Mouse (Mus musculus): Measurements from ENCODE around the gene Milr1. TPM values are rescaled to one million over a fixed set of nuclear protein-coding genes. Genes with fewer than 3 reads are reported as not detected.

The Milr1 gene
- polyA plus RNA-seq, 1 experiment, result not detected

GRCm38 (mm10) chr11:106782841-106783764 lies 32.1 kb downstream of the Milr1 start:
- no peak for TF ChIP-seq GATA1 (IDR thresholded peaks at IDR 0.05; ENCODE audit: low read length)

DNA sequence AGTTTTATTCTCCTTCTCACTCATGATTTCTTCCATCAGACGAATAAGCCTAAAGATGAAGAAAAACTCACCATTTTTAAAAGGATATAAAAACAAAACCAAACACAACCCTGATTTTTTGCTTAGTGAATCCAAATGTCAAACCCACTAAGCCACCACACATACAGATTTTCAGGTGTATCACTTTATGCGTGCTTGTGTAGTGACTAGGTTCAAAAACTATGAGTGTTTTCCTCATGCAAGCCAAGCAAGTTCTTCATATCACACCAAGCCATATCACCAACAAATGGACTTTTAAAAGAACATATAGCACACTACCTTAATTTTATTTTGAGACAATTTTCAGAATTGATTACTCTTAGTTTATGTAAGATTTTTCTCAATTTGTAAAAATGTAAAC lies 33.5 kb downstream of the Milr1 start:
- no peak for TF ChIP-seq GATA1 (IDR thresholded peaks at IDR 0.05; ENCODE audit: low read length)

DNA sequence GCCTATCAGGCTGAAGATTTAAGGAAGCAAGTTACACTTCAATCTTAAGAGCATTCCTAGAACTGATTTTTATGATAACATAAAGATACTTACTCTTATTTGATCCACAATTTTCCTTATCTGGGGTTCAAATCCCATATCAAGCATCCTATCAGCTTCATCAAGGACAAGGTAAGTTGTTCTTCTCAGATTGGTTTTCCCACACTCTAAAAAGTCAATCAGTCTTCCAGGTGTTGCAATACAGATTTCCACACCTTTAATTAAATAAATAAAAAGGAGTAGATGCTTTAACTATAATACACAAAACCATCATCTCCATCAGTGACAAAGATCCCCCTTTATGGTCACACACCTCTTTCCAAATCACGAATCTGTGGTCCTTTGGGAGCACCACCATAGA lies 34.0 kb downstream of the Milr1 start:
- no peak for TF ChIP-seq GATA1 (IDR thresholded peaks at IDR 0.05; ENCODE audit: low read length)

- no peak for TF ChIP-seq GATA1 (IDR thresholded peaks at IDR 0.05; ENCODE audit: low read length)
These were observed 36.4 kb downstream of the Milr1 start for GRCm38 (mm10) chr11:106787131-106788025.

DNA sequence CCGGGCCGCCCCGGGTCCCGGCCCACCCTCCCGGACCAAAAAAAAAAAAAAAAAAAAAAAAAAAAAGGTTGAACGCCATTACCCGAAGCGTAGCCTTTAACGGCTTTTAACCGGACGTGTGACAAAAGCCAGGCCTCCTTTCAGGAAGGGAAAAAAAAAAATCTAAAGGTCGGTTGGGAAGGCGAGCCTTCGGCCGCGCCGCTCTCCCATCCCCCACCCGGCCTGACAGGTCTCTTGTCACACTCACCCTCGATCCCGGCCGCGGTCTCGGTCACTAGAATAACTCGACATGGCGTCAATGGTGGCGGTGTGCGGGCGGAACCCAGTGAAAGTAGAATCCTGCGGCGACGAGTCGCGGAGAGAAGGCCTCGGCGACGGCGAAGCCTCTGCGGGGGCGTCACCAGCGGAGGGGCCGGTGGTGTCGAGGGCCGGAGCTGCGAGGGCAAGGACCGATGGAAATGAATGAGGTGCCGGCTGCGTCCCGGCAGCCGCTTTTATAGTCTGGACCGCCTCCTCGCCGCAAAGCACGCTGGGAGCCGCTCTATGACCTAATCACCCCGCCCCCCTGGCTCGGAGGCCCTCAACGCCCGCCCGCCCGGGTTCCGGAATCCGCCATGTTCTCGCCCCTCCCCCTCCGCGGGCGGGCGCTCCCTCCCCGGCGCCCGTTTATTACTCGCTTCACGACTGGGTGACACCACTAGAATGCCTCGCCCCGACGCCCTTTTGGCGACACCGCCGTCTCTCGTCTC lies 37.2 kb downstream of the Milr1 start:
- TF ChIP-seq GATA1 (IDR thresholded peaks at IDR 0.05; ENCODE audit: low read length), result no peak

GRCm38 (mm10) chr11:106788775-106789459 lies 37.9 kb downstream of the Milr1 start, which contains the start of the genes Ddx5 and Cep95:
Gene Ddx5, minus strand, starts transcription at chr11:106789185.
Gene Cep95, plus strand, starts transcription at chr11:106789252.
- no peak for TF ChIP-seq GATA1 (IDR thresholded peaks at IDR 0.05; ENCODE audit: low read length)

GRCm38 (mm10) chr11:106789649-106790048 lies 38.6 kb downstream of the Milr1 start:
- no peak for TF ChIP-seq GATA1 (IDR thresholded peaks at IDR 0.05; ENCODE audit: low read length)

GRCm38 (mm10) chr11:106793846-106794245 lies 42.8 kb downstream of the Milr1 start:
- no peak for TF ChIP-seq GATA1 (IDR thresholded peaks at IDR 0.05; ENCODE audit: low read length)

- no peak for TF ChIP-seq GATA1 (IDR thresholded peaks at IDR 0.05; ENCODE audit: low read length)
These were observed 44.7 kb downstream of the Milr1 start for GRCm38 (mm10) chr11:106795679-106796078.

- no peak for TF ChIP-seq GATA1 (IDR thresholded peaks at IDR 0.05; ENCODE audit: low read length)
These were observed 51.1 kb downstream of the Milr1 start for GRCm38 (mm10) chr11:106802069-106802627.

GRCm38 (mm10) chr11:106812410-106813136 lies 61.5 kb downstream of the Milr1 start:
- TF ChIP-seq GATA1 (IDR thresholded peaks at IDR 0.05; ENCODE audit: low read length), result no peak

DNA sequence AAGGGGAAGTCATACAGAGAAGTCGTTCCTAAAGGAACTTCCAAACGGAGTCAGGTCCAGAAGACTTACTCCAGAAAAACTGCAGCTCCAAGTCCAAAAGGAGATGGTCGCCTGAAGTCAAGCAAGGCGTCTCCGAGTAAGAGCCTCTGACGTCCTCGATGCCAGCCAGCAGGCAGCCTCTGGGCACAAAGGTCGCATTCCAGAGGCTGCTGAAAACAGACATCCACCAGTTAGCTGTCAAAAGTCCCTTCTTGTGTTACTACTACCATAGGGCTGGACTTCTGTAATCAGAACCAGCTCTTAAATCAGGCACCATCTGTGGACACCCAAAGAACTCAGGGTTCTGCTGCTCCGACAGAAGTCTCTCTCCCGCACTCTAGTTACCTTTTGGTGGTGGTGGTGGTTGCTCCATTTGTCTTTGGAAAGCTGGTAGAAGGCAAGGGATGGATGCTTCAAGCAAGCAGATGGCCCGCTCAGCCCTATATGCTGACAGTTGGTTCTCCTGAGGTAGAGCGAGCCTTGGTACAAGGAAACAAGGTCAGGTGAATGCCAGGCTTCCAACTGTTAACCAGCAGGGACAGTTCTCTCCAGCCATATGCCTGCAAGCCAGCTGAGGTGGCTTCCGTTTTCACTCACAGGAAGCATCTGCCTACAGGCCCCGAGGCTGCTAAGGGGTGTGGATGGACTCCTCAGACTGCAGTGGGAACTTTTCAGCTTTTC lies 63.7 kb downstream of the Milr1 start:
- no peak for TF ChIP-seq GATA1 (IDR thresholded peaks at IDR 0.05; ENCODE audit: low read length)

DNA sequence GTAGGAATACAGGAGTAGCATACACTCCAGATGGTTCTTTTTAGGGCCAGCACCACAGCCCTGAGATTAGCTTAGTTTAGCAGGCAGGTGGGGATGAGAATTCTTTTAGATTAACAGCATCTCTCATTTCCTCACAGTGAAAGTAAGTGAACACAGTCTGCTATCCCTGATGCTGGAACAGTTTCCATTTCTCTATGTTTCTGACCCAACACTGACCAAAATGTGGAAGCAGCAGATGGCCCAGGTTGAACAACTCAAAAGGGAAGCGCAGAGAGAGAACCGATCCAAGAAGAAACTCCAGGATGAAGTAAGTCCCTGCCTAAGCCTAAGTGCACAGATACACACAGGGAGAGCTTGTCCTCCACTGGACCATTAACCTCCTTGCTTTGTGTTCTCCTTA lies 64.3 kb downstream of the Milr1 start:
- no peak for TF ChIP-seq GATA1 (IDR thresholded peaks at IDR 0.05; ENCODE audit: low read length)
